Mouse (Mus musculus) thymus, postnatal 36 days (tissue): Measurements from ENCODE around the gene Sac3d1.
A peak's percentile ranks its signal among the peaks of the same experiment; 100 is the strongest.

Experiments
- DNase-seq, 2 experiments: peaks; one replicate each; pipeline ENCODE4 v3.0.0; 2022; ENCODE audit warnings: mixed read lengths in 2 of 2

Gene Sac3d1

DNA sequence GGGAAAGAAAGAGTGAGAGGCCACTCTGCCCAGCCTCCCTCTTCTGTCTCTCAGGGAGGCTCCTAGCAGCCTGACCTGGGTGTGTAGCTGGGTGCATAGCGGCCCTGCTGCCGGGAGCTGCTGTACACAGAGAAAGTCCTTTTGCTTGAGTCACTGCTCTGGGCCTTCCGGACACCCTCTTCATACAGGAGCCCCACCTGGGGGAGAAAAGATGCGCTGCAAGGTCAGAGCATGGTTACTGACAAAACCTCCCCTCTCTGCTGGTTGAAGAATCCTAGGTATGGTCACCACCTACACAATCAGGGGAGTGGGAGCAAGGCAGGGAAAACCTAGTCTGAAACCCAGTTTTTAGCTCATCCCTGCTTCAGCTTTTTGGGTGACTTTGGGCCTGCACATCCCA, 49.5 kb downstream of the Sac3d1 start:
- peak in 1 of 2 experiments; percentile 41 for DNase-seq

DNA sequence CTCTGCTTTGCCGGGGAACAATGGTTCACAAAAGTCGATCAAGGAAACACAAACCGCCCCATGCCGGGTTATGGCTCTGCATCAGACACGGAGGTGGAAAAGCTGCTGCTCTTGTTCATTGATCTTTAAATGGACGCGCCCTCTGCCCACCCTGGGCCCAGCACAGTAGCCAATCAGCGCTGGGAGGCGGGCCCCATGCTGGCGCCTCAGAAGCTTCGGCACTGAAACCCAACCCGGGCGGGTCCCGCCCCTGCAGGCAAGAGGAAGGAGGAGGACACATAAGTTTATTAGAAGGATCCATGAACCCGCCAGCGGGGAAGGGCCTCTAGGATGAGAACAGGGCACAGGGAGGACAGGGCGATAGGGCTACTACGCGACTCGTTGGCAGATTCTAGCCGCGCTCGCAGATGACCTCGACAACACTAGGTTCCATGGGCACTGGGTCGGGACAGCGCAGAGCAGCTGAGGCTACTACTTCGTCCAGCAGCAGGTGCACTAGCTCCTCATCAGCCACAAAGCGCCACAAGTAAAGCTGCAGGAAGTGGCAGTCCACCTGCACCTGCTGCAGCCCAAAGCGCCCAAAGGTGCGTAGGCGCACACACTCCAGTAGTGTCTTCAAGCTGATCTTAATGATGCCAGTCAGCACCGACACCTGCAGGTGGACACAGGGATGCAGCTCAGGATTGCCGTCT, 50.6 kb downstream of the Sac3d1 start, which contains the start of gene Tm7sf2:
Gene Tm7sf2, minus strand, starts transcription at position 650 of the 692 bp plus-strand sequence.
- DNase-seq, result peak; percentile 83 to 89

DNA sequence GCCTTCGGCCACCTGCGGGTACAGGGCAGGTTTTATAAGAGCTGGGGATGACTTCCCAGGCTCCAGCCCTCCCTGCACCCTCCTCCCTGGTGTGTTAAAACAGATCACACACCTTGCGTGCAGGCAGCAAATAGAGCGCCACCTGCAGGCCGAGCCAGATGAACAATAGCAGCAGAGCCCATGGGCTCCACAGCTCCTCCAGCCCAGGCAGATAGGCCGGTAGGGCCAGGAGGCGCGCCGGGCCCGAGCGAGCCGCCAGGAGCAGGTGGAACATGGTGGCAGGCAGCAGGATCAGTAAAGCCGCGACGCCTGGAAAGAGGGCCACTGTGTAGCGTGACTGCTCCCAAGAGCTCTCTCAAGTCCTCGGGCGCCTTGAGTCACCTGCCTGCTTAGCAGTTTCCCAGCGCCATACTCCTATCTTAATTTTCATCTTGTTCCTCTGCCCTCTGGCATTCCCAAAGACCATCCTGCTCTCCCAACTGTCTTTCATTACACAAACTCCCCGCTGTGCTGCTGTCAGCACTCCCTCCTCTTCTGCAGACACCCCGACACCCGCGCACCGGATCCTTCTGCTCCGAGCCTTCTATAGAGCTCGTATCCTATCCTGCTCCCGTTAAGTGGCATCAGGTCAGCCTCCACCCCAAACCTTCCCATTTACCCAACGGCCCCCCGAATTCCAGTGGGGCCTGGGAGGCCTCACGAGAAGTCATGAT, 51.3 kb downstream of the Sac3d1 start:
- DNase-seq, result peak; percentile 84

- no peak for DNase-seq
These were observed 51.9 kb downstream of the Sac3d1 start for GRCm38 (mm10) chr19:6066571-6066970.
